Mouse (Mus musculus) forebrain, embryonic 13.5 days (tissue): ENCODE measurements at regions not wholly inside any gene's neighbourhood (a gene's known extent, or its start where the extent isn't known, plus 50 kb on each side); places are given as distances from the start of the nearest gene placed in this dataset.

Experiments used
- ATAC-seq: fragments of 200-750 bp; cut with Nextera tagmentation; 2 replicates; pipeline ENCODE4 v1.8.0; 2017
- H3K27ac ChIP-seq: fragments of 300-500 bp; sonication (generic); 2 replicates; pipeline ENCODE4 v1.5.1; 2015; ENCODE audit warnings: inconsistent platforms, mild to moderate bottlenecking, moderate library complexity
- H3K27me3 ChIP-seq: fragments of 300-500 bp; sonication (generic); 2 replicates; pipeline ENCODE4 v1.6.1; 2015; ENCODE audit warnings: mild to moderate bottlenecking, inconsistent platforms
- H3K36me3 ChIP-seq: fragments of 300-500 bp; sonication (generic); 2 replicates; pipeline ENCODE4 v1.6.1; 2015; ENCODE audit warnings: mild to moderate bottlenecking, inconsistent platforms; ENCODE audit not compliant: poor library complexity, severe bottlenecking
- H3K4me1 ChIP-seq: fragments of 300-500 bp; sonication (generic); 2 replicates; pipeline ENCODE4 v1.6.1; 2015; ENCODE audit warnings: inconsistent platforms
- H3K4me2 ChIP-seq: fragments of 300-500 bp; sonication (generic); 2 replicates; pipeline ENCODE4 v1.6.1; 2015; ENCODE audit warnings: inconsistent platforms, mild to moderate bottlenecking, moderate library complexity
- H3K4me3 ChIP-seq: fragments of 300-500 bp; sonication (generic); 2 replicates; pipeline ENCODE4 v1.5.1; 2015; ENCODE audit warnings: mild to moderate bottlenecking, inconsistent platforms
- H3K9ac ChIP-seq: fragments of 300-500 bp; sonication (generic); 2 replicates; pipeline ENCODE4 v1.6.1; 2015; ENCODE audit warnings: mild to moderate bottlenecking, inconsistent platforms
- H3K9me3 ChIP-seq: fragments of 300-500 bp; sonication (generic); replicated peaks from 2 replicates; pipeline ENCODE4 v1.6.1; 2016; ENCODE audit warnings: inconsistent platforms
- WGBS: fragments of 180-500 bp; shearing (Covaris S2); methylation state at CpG from one replicate; pipeline ENCODE4 v1.1.7; 2015; 5-methylcytosine and 5-hydroxymethylcytosine counted together

GRCm38 (mm10) chr12:54577235-54577634, 79.1 kb downstream of the Sptssa start:
- H3K27ac ChIP-seq, result no peak overlapping the region
- WGBS, result 39% methylated on average over 5 of the region's 5 CpGs

GRCm38 (mm10) chr12:54576821-54577220, 79.6 kb downstream of the Sptssa start:
- no peak overlapping the region for H3K27ac ChIP-seq
- no peak overlapping the region for H3K9ac ChIP-seq
- no peak overlapping the region for H3K4me3 ChIP-seq
- no peaks in the 10 kb centered on the region for H3K36me3 ChIP-seq
- H3K9me3 ChIP-seq, result peaks cover 2% of the 10 kb centered on the region; the same call in 1 of the 2 replicates
- ATAC-seq, result no peak
- WGBS, result 84% methylated on average over 3 of the region's 3 CpGs
- no peaks in the 10 kb centered on the region for H3K27me3 ChIP-seq
- no peaks in the 10 kb centered on the region for H3K4me1 ChIP-seq
- H3K4me2 ChIP-seq, result no peak overlapping the region

More at GRCm38 (mm10) chr12:54577235-54577634, 79.1 kb downstream of the Sptssa start:
- Histone ChIP-seq H3K4me3 (no peak overlapping the region), H3K27me3 (no peaks in the 10 kb centered on the region), H3K9me3 (no peaks in the 10 kb centered on the region; the same call in 1 of the 2 replicates), H3K9ac (no peak overlapping the region), H3K4me1 (no peaks in the 10 kb centered on the region), H3K4me2 (no peak overlapping the region), H3K36me3 (no peaks in the 10 kb centered on the region)
- ATAC-seq, result no peak

- H3K4me2 ChIP-seq, result no peak overlapping the region
- H3K4me3 ChIP-seq, result no peak overlapping the region
- H3K4me1 ChIP-seq, result no peaks in the 10 kb centered on the region
- no peak for ATAC-seq
- 0 out of 2 replicates have a peak, but pooled peaks cover 2% of the 10 kb centered on the region for H3K9me3 ChIP-seq
- WGBS, result 94% methylated on average over 8 of the region's 8 CpGs
- H3K36me3 ChIP-seq, result no peaks in the 10 kb centered on the region
- H3K9ac ChIP-seq, result no peak overlapping the region
- no peak overlapping the region for H3K27ac ChIP-seq
- H3K27me3 ChIP-seq, result no peaks in the 10 kb centered on the region
Measured at GRCm38 (mm10) chr12:54572866-54573265, 83.5 kb downstream of the Sptssa start.

GRCm38 (mm10) chr12:54568078-54568931, 88.1 kb downstream of the Sptssa start:
- Histone ChIP-seq H3K4me2 (no peak overlapping the region), H3K27ac (no peak overlapping the region), H3K4me3 (no peak overlapping the region), H3K36me3 (no peaks in the 10 kb centered on the region), H3K4me1 (no peaks in the 10 kb centered on the region), H3K27me3 (no peaks in the 10 kb centered on the region), H3K9ac (no peak overlapping the region), H3K9me3 (0 out of 2 replicates have a peak, but pooled peaks cover 2% of the 10 kb centered on the region)
- no peak for ATAC-seq
- WGBS, result 82% methylated on average over 6 of the region's 6 CpGs

- Histone ChIP-seq H3K4me2 (no peak overlapping the region), H3K27me3 (no peaks in the 10 kb centered on the region), H3K9ac (no peak overlapping the region), H3K27ac (no peak overlapping the region), H3K4me1 (no peaks in the 10 kb centered on the region), H3K9me3 (0 out of 2 replicates have a peak, but pooled peaks cover 2% of the 10 kb centered on the region), H3K36me3 (no peaks in the 10 kb centered on the region), H3K4me3 (no peak overlapping the region)
- ATAC-seq, result no peak
- 94% methylated on average over 3 of the region's 3 CpGs for WGBS
Measured at GRCm38 (mm10) chr12:54567426-54567790, 89.0 kb downstream of the Sptssa start.

- H3K4me3 ChIP-seq, result no peak overlapping the region
- no peak for ATAC-seq
- whole genome bisulfite sequencing, result 93% methylated on average over 23 of the region's 23 CpGs
Measured at GRCm38 (mm10) chr12:54566532-54567425, 89.6 kb downstream of the Sptssa start.

GRCm38 (mm10) chr12:54561981-54562380, 94.4 kb downstream of the Sptssa start:
- H3K4me3 ChIP-seq, result no peak overlapping the region
- no peaks in the 10 kb centered on the region for H3K36me3 ChIP-seq
- H3K9me3 ChIP-seq, result no peaks in the 10 kb centered on the region
- no peak overlapping the region for H3K4me2 ChIP-seq
- no peaks in the 10 kb centered on the region for H3K4me1 ChIP-seq
- no peaks in the 10 kb centered on the region for H3K27me3 ChIP-seq
- no peak overlapping the region for H3K27ac ChIP-seq
- no peak for ATAC-seq
- WGBS, result 88% methylated on average over 4 of the region's 4 CpGs
- H3K9ac ChIP-seq, result no peak overlapping the region

More at GRCm38 (mm10) chr12:54566532-54567425, 89.6 kb downstream of the Sptssa start:
- no peak overlapping the region for H3K27ac ChIP-seq
- H3K36me3 ChIP-seq, result no peaks in the 10 kb centered on the region
- H3K9me3 ChIP-seq, result no peaks in the 10 kb centered on the region
- H3K9ac ChIP-seq, result no peak overlapping the region
- H3K4me2 ChIP-seq, result no peak overlapping the region
- H3K27me3 ChIP-seq, result no peaks in the 10 kb centered on the region
- H3K4me1 ChIP-seq, result no peaks in the 10 kb centered on the region

- peak; percentile 50; the same call in 1 of the 2 replicates for ATAC-seq
- H3K27ac ChIP-seq, result no peak overlapping the region
- H3K4me2 ChIP-seq, result no peak overlapping the region
- H3K9me3 ChIP-seq, result no peaks in the 10 kb centered on the region
- no peak overlapping the region for H3K9ac ChIP-seq
- H3K4me1 ChIP-seq, result no peaks in the 10 kb centered on the region
- 58% methylated on average over 2 of the region's 2 CpGs for WGBS
- H3K4me3 ChIP-seq, result no peak overlapping the region
- H3K27me3 ChIP-seq, result no peaks in the 10 kb centered on the region
- no peaks in the 10 kb centered on the region for H3K36me3 ChIP-seq
Measured at GRCm38 (mm10) chr12:54558106-54558505, 98.3 kb downstream of the Sptssa start.

GRCm38 (mm10) chr12:54549659-54550058, 106.7 kb downstream of the Sptssa start:
- no peak overlapping the region for H3K4me3 ChIP-seq
- H3K9ac ChIP-seq, result no peak overlapping the region
- no peaks in the 10 kb centered on the region for H3K36me3 ChIP-seq
- no peaks in the 10 kb centered on the region for H3K27me3 ChIP-seq
- ATAC-seq, result no peak
- peaks cover 9% of the 10 kb centered on the region for H3K4me1 ChIP-seq
- H3K27ac ChIP-seq, result no peak overlapping the region
- WGBS, result 92% methylated on average over 9 of the region's 9 CpGs
- H3K9me3 ChIP-seq, result no peaks in the 10 kb centered on the region
- H3K4me2 ChIP-seq, result no peak overlapping the region

- H3K27me3 ChIP-seq, result no peaks in the 10 kb centered on the region
- H3K4me2 ChIP-seq, result peak overlapping the region; percentile 13
- H3K9ac ChIP-seq, result no peak overlapping the region
- ATAC-seq, result peak; percentile 66
- 28% methylated on average over 16 of the region's 16 CpGs for WGBS
- no peaks in the 10 kb centered on the region for H3K36me3 ChIP-seq
- H3K4me1 ChIP-seq, result peaks cover 9% of the 10 kb centered on the region
- no peaks in the 10 kb centered on the region for H3K9me3 ChIP-seq
- no peak overlapping the region for H3K4me3 ChIP-seq
- no peak overlapping the region for H3K27ac ChIP-seq
Measured at GRCm38 (mm10) chr12:54545821-54546608, 110.4 kb downstream of the Sptssa start.

GRCm38 (mm10) chr12:54538320-54538705, 118.1 kb downstream of the Sptssa start:
- H3K27ac ChIP-seq, result no peak overlapping the region
- WGBS, result 87% methylated on average over 4 of the region's 4 CpGs
- ATAC-seq, result no peak
- no peaks in the 10 kb centered on the region for H3K36me3 ChIP-seq
- H3K27me3 ChIP-seq, result no peaks in the 10 kb centered on the region
- no peaks in the 10 kb centered on the region for H3K9me3 ChIP-seq
- H3K9ac ChIP-seq, result no peak overlapping the region
- H3K4me1 ChIP-seq, result 0 out of 2 replicates have a peak, but pooled peaks cover 6% of the 10 kb centered on the region
- H3K4me2 ChIP-seq, result no peak overlapping the region
- no peak overlapping the region for H3K4me3 ChIP-seq
